Mouse (Mus musculus): ENCODE results near the gene Map6. TPM values are rescaled to one million over a fixed set of nuclear protein-coding genes. Genes with fewer than 3 reads are reported as not detected.

Map6 gene
- total RNA-seq, 2 experiments from 2014 or later, result not detected

DNA sequence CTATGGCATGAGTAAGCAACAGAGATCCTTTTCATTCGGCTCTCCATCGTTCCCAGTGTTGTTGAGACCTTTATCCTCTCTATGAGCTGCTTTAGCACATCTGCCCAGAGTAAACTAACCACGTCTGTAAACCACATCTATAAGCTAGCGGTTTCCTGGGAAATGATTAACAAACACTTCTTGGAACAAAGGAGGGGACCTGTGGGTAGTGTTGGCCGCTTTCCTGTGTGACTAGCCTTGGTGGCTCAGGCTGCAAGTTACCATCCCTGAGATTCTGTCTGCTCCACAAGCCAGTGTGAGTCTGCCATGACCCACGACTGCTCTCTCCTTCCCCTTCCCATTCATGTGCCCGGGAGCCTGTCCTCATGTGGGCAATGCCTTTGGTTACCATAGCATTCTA lies 44.2 kb downstream of the Map6 start:
- ATAC-seq (replicated peaks; ENCODE audit: poor library complexity, severe bottlenecking), result 0 out of 2 replicates have a peak, but pooled peaks have one; percentile 15

DNA sequence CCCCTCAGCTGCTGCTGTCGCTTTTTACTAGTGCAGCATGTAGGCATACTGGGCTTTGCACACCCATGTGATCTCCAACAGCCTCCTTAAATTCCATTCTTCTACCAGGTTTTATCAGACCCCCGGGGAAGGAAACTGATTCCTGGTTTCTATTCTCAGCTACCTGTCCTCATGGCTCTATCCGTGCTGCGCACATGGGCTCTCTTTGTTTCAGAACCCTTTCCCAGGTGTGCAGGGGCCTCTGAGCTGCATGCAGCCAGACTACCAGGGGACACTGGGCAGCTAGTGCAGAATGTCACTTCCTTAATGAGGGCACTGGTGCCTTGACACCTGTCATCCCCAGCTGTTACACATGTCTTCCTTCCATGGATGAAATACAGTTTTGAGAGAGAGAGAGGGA lies 44.8 kb downstream of the Map6 start:
- no peak for ATAC-seq (replicated peaks; ENCODE audit: poor library complexity, severe bottlenecking)

- ATAC-seq (replicated peaks; ENCODE audit: poor library complexity, severe bottlenecking), result peak; percentile 21; the same call in 1 of the 2 replicates
These were observed 45.5 kb downstream of the Map6 start for GRCm38 (mm10) chr7:99312671-99313143.

- ATAC-seq (replicated peaks; ENCODE audit: poor library complexity, severe bottlenecking), result no peak
These were observed 46.0 kb downstream of the Map6 start for GRCm38 (mm10) chr7:99313253-99313652.

DNA sequence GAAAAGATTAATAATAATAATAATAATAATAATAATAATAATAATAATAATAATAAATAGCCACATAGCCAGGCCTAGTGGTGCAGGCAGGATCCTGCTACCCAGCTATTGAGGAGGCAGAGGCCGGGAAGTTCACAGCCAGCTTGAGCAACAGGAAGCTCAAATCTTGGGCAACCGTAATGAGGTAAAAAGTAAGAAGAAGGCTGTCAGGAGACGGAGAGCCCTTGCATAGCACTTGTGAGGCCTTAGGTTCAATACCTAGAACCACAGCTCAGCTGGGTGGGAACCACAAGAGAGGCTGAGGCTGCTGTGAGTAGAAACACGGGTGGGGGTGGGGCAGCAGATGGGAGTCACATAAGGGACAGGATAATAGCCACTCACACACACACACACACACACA lies 47.3 kb downstream of the Map6 start:
- peak; percentile 75 for ATAC-seq (replicated peaks; ENCODE audit: poor library complexity, severe bottlenecking)

DNA sequence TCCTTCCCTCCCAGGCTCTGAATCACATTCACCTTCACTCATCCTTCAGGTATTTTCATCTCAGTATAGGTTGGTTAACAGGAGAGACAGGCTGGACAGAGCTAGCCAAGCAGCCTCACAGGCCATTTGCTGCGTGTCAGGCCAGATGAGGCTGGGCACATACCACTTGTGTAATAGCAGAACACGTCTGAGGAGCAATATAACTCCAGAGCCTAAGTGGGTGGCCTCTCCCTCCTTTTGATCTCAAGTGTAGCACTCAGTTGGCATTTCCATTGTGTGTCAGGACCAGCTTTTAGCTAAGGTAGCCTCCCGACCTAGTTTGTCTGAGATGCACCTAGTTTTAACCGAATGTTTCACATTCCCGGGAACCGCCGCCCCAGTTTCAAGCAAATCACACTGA lies 49.0 kb downstream of the Map6 start:
- no peak for ATAC-seq (replicated peaks; ENCODE audit: poor library complexity, severe bottlenecking)

DNA sequence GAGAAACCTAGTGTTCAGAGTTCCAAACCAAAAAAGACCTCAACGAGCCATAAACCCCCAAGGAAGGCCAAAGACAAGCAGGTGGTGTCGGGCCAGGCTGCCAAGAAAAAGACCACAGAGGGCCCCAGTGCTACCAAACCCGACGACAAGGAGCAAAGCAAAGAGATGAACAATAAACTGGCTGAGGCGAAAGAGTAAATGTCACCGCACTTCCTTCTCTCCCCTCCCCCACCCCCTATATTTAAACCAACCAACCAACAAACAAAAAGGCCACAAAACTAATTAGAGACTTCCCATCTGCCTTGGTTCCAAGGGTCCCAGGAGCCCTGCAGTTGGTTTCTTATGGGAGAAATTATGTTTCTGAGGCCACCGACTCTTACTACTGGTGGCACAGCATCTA lies 50.2 kb downstream of the Map6 start:
- no peak for ATAC-seq (replicated peaks; ENCODE audit: poor library complexity, severe bottlenecking)

DNA sequence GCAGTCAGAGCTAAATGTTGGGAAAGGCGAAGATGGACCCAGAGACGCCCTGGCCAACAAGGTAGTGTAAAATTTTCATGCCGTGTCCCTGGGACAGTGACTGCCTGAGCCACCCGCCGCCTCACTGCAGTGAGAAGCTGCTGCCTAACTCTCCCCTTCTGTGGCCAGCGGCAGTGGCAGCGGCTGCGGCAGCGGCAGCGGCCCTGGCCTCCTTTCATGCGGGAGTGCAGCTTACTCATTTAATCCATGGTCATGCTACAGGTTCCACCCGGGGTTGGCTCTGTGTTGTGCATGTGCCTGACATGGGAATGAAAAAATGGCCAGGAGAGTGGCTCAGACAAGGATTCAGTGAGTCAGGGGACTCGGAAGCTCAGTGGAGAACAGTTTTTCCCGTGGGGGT lies 53.3 kb downstream of the Map6 start:
- ATAC-seq (replicated peaks; ENCODE audit: poor library complexity, severe bottlenecking), result no peak

- no peak for ATAC-seq (replicated peaks; ENCODE audit: poor library complexity, severe bottlenecking)
These were observed 55.6 kb downstream of the Map6 start for GRCm38 (mm10) chr7:99322691-99323320.

- ATAC-seq (replicated peaks; ENCODE audit: poor library complexity, severe bottlenecking), result no peak
These were observed 56.1 kb downstream of the Map6 start for GRCm38 (mm10) chr7:99323321-99323700.

- ATAC-seq (replicated peaks; ENCODE audit: poor library complexity, severe bottlenecking), result no peak
These were observed 57.6 kb downstream of the Map6 start for GRCm38 (mm10) chr7:99324810-99325209.

DNA sequence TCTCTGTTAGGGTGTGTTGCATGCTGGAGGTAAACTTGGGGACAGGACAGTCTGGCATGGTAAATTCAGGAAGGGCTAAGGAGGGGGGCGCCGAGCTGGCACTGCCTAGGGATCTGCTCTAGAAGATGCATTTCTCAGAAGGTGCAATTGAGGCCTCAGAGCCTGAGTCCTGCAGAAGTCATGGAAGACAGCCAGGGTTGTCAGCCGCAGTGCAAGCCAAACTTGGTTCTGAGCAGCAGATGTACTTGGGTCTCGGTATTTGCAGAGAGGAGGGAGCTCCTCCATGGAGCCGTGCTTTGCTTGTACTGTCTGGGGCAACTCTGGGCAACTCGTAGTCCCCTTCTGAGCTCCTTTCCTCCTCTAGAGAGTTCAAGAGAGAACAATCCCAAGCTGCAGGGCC lies 58.9 kb downstream of the Map6 start:
- ATAC-seq (replicated peaks; ENCODE audit: poor library complexity, severe bottlenecking), result no peak

- ATAC-seq (replicated peaks; ENCODE audit: poor library complexity, severe bottlenecking), result no peak
These were observed 61.6 kb downstream of the Map6 start for GRCm38 (mm10) chr7:99328847-99329246.

GRCm38 (mm10) chr7:99330012-99330411 lies 62.8 kb downstream of the Map6 start:
- no peak for ATAC-seq (replicated peaks; ENCODE audit: poor library complexity, severe bottlenecking)

GRCm38 (mm10) chr7:99332774-99333480 lies 65.7 kb downstream of the Map6 start:
- ATAC-seq (replicated peaks; ENCODE audit: poor library complexity, severe bottlenecking), result peak; percentile 71

DNA sequence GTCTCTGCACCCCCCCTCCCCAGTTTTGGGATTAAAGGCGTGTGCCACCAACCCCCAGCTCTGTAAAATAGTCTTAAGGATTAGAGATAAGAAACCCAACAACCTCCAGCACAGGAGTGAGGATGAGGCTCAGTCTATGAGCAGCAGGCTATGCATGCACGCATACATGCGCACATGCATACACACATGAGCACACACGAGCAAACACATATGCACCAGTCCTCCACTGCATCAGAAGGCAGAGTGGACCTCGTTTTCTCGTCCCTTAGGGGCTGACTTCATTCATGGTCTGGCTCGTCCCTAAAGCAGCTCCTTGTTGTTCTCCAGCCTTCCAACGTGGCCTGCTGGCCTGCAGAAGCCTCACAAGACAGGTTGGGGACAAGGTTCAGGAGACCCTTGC lies 73.5 kb downstream of the Map6 start:
- no peak for ATAC-seq (replicated peaks; ENCODE audit: poor library complexity, severe bottlenecking)

DNA sequence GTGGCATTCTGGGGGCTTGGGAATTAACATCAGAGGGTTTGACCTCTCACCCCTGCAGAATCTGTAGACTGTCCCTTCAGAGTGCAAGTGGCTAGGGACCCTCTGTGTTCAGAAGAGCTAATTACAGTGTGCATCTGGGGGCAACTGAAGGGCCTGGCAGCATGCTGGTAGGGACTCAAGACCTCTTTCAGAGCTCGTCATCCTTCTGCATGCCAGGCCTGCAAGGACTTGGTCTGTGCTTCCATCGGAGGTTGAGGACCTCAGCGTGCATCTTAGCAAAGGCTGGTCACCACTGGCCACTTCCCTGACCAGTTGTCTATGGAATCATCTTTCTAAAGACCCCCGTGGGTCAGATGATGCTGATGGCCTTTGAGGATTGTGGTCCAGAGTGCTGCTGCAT lies 76.3 kb downstream of the Map6 start:
- no peak for ATAC-seq (replicated peaks; ENCODE audit: poor library complexity, severe bottlenecking)

GRCm38 (mm10) chr7:99347268-99347667 lies 80.0 kb downstream of the Map6 start:
- no peak for ATAC-seq (replicated peaks; ENCODE audit: poor library complexity, severe bottlenecking)

- no peak for ATAC-seq (replicated peaks; ENCODE audit: poor library complexity, severe bottlenecking)
These were observed 81.6 kb downstream of the Map6 start for GRCm38 (mm10) chr7:99348883-99349282.

GRCm38 (mm10) chr7:99349782-99350720 lies 82.8 kb downstream of the Map6 start:
- no peak for ATAC-seq (replicated peaks; ENCODE audit: poor library complexity, severe bottlenecking)

Data from granulocyte monocyte progenitor cell, adult 5-6 weeks (primary cell).